Mouse (Mus musculus) liver (tissue): ENCODE data around the gene Arid2.
"Not testable (repeated sequence)": the region's sequence is repeated elsewhere in the genome, so short reads cannot be mapped to it uniquely, and the experiment has no call there.

Experiments
- DNase-seq: peaks from one replicate; pipeline ENCODE4 v3.0.0-alpha.2; 2020; ENCODE audit warnings: mixed read lengths

Gene Arid2

DNA sequence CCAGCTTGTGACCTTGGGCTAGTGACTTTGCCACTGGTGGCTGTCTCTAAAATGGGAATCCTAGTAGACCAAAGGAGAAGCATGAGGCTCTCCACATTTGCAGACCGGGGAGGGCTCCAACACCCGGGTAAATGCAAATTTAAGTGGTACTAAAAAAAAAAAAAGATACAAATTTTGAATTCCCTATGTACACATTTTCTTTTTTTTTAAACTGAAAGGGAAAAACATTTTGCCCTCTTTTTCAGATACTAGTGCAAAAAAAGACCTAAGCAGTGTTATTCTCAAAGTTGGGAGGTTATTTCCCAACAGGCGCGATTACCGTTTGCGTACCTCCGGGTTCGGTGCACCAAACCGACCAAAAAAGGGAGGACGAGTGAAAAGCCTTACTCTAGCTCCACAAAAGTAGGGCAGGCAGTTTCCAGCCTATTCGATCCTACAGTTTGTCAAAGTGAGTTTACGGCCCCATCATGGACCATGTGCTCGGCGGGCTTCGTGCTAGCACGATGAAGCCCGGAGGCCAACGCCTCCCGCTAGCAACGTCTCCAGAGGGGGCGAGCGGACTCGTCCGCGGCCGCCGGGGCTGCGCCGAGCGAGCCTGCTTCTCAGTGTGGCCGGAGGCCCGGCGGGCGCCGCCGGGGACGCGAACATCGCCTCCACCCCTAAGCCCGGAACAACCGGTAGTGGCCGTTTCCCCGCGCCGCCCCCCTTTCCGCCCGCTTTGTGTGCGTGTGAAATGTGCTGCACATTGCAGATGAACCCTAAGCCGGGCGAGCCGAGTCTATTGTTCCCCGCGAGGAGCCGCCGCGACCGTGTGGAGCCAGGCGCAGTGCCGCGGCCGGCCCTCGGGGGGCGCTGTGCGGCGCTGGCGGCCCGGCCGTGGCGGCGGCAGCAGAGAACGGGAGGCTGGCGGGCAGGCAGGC, 1.0 kb upstream of the Arid2 start:
- peak; percentile 91 for DNase-seq

DNA sequence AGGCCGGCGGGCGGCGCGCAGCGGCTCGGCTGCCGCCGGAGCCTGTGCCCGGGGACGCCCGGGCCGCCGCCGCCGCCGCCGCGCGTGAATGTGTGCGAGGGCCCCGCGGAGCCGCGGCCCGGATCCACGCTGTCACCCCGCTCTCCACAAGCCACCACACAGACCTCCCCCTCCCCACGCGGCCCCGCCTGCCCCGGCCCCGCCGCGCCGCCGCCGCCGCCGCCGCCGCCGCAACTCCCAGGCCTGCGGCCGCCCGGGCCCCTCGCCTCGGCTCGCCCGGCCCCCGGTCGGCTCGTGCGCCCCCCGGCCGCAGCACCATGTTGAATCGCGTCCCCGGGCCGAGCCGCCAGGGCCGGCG, 404 bp upstream of the Arid2 start:
- no peak for DNase-seq

DNA sequence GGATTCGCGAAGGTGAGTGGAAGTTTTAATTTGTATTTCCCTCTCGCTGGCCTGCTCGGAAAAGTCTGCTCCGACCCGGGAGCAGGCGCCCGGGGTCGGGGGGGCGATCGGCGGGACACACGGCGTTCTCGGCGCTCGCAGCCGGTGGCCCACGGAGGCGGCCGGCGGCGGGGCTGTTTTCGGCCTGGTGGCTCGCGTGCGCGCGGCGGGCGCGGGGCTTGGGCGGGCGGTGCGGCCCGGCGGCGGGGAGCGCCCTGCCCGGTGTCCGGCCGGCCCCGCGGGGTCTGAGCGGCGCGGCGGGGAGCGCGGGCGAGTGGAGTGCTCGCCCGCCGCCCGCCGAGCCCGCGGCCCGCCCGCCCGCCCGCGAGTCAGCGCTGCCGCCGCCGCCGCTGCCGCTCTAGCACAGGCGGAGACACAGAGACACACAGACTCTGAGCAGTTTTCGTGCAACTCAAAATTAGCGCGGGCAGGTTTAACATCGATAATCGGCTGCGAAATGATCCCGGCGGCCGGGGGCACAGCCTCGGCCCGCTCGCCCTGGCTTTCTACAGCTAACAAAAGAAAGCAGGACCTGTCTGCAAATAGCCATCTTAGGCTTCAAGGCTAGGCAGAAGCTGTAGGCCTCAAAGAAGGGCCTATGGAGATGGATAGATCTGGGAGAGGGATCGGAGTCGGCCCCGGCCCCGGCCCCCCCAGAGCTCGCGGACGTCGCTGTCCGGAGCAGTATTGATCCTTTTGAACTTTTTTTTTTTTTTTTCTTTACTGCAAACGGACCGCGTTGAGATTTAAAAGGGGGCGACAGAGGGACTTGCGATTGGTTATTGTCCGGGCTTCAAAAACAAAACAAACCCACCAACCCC, 888 bp downstream of the Arid2 start:
- peak; percentile 66 for DNase-seq

DNA sequence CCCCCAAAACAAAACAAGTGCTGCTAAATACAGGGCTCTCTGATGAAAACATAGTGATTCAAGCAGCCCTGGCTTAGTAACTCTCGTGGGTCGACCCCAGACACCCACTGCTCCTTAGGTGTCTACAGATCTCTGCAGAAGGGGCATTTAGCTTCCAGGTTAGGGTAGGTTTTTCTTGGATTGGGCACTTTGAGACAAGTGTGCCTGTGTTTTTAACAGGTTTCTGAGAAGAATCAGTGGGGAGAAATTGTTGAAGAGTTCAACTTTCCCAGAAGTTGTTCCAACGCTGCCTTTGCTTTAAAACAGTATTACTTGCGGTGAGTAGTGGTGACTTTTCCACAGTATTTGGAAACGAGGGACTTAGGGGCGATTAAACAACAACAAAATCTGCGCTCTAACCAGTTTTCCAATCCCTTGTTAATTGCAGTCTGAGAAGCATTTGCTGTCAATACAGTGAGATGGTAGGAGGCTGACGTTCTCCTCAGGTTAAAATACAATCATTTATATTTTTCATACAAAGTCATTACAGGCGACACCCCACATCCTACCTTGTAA, 1.6 kb downstream of the Arid2 start:
- DNase-seq = no peak

DNA sequence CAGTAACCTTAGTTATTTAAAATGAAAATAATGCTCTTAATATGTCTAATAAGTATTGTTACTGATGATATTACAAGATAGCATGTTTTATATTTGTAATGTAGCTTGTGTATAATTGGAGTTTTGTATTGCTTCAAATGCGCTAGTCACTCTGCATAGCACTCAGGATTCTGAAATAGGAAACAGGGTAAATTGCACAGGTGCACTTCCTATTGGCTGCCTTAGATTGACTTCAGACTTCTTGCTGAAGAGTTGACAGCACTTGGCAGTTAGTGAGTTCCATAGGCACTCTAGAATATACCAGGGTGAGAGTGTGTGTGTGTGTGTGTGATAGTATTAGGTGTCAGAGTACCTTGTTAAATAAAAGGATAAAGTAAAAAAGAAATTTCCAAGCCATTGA, 2.7 kb downstream of the Arid2 start:
- DNase-seq = no peak

DNA sequence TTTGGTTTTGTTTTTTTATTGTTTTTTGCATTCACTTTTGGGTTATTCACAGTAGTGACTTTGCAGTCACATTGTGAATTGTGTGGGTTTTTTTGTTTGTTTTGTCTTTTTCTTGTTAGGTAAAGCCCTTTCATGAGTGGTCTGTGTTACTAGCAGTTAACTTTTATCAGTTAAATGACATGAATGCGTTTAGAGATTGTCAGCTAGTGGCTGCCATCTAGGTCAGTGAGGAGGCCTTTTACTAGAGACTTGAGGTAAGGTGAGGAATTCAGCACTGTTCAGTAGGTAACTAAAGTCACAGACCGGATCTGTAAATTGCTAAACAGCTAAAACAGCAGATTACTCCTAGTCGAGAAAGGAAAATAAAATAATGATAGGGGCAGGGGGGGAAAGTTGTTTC, 6.1 kb downstream of the Arid2 start:
- no peak for DNase-seq

DNA sequence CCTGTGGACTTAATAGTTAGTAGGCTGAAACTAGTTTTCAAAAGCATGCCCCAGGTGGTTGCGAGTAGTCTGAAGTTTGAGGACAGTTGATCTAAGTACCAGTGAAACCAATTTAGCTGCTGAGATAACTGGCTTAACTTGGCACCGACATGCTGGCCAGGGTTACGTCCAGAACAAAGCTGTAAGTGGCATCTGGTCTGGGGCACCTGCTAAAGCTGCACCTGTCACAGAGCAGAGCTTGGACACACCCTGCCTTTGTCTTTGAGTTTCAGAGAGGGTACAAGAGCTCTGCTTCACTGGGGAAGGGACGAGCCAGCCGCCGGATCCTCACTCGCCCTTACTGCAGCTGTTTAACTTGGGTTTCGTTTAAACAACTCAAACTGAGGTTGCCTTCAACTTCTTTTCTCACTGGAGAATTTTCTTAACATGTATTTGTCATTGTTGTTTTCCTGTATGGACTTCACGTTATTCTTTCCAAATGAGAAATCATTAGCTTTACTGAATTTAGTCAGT, 9.8 kb downstream of the Arid2 start:
- no peak for DNase-seq

DNA sequence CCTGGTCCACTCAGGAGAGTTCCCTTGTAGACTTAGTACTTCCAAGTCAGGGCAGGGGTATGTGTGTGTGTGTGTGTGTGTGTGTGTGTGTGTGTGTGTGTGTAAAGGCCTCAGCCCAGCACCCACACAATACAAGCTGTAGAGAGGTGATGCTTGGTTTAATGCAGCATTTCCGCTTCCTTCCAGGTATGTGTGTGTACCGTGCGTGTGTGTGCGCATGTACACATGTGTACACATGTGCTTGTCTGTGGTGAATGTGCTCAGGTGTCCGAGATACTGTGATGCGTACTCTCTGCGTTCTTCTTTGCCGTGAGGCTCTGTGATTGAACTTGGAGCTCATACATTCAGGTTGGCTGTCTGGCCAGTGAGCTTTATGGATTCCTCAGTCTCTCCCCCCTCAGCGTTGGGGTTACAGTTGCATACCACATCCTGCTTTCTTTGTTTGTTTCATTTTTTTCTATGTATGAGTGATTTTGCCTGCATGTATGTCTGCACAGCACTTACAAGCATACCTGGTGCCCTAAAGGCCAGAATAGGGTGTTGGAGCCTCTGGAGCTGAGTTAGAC, 10.4 kb downstream of the Arid2 start:
- no peak for DNase-seq

DNA sequence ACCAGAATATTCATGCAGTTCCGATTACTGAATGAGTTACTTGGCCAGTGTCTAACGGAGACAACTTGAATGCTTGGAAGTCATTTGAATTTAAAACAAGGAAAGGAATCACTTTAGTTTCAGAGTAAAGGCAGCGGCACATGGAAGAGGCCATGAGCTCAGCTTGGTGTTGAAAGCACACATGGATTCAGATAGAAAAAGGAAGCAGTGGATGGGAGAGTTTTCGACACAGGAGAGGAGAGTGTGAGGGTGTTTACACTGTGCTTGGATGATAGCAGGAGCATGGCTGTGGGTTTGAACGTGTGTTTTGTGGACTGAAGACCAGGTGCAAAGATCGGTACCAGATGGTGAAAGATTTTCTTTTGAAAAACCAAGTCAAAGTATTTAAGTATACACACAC, 22.0 kb downstream of the Arid2 start:
- no peak for DNase-seq

DNA sequence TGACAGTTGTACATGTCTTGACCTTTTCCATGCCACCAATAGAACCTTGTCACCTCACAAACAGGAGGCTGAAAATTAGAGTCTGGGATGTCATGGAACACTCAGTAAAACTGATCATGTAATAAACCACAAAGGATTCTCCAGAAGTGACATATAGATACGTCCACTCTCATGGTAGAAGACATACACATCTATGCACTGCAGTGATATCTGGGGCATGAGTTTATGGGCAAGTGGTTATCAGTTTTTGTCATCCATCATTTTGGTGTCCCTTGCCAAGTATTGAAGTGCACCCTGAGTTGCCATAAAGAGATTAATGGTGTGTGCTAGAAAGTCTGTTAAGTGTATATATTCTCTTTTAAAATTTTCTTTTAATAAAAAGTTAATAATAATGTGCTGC, 25.6 kb downstream of the Arid2 start:
- DNase-seq = no peak

DNA sequence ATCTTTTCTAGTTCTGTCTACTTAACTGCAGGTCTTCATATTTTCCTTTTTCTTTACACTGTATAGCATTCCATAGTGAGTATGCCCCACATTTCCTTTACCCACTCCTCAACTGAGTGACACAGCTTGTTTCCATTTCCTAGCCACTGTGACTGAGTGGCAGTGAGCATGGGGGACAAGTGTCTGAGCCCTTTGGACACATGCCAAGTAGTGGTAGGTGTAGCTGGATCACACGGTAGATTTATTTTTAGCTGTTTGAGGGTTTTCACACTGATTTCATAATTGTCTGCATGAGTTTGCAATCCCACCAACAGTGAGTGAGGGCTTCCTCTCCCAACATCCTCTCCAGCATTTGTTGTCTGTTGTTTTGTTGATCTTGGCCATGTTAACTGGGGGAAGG, 28.3 kb downstream of the Arid2 start:
- no peak for DNase-seq

DNA sequence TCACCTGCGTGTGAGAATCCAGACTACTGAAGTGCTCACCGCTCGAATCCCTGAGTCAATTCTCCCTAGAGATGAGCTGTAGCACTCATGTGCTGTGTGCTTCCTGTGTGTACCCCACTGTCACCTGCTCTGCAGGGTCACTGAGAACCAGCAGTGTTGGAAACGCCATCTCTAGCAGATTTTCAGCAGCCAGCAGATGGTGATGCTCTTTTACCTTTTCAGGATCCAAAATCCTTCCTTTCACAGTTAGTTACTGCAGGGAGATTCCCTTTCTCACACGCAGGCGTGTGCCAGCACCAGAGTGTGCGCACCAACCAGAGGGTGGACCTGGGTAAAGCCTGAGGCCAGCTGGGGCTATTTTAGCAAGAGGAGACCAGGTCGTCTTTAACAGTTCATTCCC, 32.0 kb downstream of the Arid2 start:
- no peak for DNase-seq

DNA sequence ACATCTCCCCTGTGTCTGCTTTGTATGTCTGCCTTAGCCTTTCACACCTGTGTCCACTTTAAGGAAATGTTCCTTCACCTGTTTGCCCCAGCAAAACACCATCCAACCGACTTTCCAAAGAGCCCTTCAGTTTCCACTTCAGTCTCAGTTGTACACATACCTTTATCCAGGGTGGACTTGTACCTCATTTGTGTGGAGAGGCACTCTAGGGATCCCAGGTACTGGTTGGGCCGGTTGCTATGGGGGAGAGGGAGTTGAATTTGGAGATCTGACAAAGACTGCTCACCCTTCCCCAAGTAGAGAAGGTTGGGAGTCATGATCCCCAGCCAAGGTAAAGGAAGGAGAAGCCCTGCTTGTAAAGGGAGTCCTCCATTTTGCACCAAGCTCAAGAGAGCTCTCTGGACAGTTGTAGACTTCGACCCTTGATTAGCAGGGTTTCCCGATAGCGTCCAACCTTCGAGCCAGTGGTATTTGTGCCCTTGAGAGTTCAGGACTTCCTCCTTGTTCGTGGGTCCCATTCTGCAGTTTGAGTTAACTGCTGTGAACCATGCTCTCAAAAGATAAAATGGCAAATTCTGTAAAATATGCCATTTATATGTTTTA, 38.5 kb downstream of the Arid2 start:
- DNase-seq = no peak

DNA sequence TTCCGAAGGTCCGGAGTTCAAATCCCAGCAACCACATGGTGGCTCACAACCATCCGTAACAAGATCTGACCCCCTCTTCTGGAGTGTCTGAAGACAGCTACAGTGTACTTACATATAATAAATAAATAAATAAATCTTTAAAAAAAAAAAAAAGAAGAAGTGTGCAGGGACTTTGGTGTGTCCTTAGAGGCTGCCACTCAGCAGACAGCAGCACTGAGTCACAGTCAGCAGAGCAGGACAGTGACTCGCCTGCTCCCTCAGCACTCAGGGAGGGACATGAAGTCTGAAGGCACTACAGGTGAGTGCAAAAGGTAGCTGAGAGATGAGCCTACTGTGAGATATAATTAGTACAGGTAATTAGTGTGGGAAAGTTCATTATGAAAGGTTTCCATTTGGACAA, 41.4 kb downstream of the Arid2 start:
- DNase-seq = not testable (repeated sequence)

DNA sequence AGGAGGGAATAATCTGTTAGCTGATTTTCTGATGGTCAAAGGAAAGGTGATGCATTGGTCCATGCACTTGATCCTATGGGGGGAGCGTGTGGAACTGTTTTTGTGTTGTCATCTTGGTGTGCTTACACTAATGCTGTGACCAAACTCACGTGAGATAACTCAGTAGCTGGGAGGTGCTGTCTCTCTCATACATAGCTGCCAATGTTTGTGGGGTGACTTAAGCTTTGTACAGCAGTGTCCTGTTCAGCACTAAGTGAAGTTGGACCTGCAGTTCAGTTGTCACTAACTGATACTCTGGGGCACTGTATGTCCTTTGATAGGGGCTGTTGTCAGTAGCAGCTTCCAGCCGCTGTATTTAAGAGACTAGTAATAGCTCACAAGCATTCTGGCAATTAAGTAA, 43.2 kb downstream of the Arid2 start:
- no peak for DNase-seq

DNA sequence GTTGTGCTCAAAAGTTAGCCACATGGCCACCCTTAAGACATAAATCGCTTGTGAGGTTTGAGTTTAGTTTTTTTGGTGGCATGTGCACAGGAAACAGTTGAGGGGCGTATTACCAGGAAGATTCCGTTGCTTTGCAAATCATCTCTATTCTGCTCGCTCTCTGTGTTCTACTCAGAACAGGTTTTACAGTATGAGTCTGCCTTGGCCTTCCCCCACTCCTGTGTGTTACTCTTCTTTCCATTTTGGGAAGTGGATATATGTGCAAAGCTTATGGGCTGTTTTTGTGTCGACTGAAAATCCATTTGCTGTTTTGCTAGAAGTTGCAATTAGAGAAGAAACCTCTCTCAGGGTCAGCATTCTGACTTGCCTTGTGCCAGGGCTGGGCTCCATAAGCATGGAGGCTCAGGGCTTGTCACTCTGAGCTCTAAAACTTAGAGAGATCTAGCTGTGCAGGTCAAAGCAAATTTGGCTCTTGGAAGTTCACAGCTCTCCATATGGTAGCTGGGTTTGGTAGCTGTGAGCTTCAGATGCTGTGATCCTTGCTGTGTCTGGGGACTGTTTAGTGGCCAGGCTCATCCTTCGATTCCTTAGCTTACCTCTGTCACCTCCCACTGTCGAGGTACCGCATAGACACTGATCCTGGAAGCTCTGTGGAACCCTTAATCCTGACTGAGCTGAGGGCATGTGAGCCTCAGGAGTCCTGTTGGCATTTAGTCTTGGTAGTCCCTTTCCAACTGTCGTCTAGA, 45.3 kb downstream of the Arid2 start:
- no peak for DNase-seq

DNA sequence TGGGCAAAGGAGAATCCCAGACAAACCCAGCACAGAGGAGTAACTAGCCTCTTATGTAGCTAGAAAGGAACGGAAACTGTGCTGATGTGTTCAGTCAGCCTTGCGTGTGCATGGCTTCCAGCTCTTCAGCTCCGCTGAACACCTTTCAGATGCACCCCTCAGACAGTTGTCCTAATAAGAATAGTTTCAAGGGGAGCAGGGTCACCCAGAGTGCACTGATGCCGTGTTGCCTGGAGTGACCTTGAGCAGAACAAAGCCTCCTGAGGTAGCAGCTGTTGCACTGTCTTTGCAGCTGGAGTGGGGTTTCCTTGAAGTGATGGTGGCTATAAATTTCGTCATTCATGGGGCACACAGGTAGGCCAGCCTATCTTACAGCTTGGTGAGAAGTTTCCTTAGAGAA, 46.0 kb downstream of the Arid2 start:
- DNase-seq = no peak

DNA sequence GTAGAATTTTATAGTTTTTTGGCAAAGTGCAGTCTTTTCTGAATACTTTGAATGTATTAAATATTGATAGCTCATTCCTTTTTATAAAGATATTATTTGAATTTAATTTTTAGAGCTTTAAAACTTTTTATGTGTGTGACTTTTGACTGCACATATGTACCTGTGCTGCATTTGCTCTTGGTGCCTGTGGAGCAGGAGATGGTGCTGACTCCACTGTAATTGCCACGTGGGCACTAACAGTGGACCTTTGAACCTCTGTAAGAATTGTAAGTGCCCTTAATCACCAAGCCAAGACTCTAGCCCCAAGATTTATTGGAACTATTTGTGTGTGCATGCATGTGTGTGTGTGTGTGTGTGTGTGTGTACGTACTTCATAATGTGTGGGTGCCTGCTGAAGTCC, 53.6 kb downstream of the Arid2 start:
- no peak for DNase-seq

DNA sequence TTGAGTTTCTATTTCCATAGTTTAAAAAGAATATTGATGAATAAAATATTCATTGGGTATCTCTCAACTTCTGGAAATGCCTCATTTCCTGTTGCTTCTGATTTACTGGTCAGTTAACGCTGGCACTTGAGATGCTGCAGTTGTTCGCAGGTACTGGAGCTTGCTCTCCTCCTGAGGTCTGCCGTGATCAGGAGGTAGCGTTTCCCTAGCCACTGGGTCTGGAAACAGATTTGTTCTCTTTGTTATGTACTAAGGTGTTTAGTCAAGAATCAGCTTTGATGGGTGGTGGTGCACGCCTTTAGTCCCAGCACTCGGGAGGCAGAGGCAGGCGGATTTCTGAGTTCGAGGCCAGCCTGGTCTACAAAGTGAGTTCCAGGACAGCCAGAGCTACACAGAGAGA, 54.8 kb downstream of the Arid2 start:
- no peak for DNase-seq

DNA sequence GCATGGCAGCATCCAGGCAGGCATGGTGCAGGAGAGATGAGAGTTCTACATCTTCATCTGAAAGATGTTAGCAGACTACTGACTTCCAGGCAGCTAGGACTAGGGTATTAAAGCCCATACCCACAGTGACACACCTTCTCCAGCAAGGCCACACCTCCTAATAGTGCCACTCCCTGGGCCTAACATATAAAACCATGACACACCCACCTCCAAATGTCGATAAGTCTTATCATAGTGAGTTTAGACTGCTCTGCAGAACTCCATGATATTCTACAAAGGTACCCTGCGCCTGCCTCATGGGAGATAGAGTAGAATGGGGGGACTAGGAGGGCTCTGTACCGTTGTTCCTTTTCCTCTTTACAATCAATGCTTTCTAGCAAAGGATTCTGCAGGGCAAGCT, 55.6 kb downstream of the Arid2 start:
- peak; percentile 73 for DNase-seq

DNA sequence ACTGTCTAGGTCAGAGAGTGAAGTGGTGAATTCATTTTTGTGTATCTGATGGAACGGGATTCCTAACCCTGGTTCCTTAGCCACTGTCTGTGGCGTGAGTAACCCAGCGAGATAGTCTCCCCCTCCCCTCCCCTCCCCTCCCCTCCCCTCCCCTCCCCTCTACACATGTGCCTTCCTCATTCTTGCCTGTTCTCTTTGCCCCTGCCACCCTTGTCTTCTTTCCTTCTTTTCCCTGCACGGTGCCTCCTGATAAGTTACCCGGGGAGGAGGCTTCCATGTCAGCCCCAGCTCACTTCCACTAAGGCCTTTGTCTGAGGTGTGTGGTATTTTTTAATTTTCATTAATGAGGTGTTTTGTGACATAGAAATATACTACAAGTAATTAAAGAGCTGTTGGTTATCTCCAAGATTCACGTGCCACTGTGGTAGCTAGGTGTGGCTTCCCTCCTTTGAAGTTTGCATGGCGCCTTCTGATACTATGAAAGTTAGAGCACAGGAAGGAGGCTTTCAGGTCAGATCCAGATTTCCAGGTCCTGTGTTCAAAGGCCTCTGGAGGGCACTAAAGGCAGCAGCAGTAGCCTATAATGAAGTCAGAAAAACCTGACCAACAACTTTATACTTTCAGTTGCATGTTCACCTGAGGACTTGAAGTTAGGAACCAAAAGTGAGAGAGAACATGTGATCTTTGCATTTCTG, 57.4 kb downstream of the Arid2 start:
- peak; percentile 64 for DNase-seq
